Mouse (Mus musculus): ENCODE measurements around the gene Kif18b.

DNA sequence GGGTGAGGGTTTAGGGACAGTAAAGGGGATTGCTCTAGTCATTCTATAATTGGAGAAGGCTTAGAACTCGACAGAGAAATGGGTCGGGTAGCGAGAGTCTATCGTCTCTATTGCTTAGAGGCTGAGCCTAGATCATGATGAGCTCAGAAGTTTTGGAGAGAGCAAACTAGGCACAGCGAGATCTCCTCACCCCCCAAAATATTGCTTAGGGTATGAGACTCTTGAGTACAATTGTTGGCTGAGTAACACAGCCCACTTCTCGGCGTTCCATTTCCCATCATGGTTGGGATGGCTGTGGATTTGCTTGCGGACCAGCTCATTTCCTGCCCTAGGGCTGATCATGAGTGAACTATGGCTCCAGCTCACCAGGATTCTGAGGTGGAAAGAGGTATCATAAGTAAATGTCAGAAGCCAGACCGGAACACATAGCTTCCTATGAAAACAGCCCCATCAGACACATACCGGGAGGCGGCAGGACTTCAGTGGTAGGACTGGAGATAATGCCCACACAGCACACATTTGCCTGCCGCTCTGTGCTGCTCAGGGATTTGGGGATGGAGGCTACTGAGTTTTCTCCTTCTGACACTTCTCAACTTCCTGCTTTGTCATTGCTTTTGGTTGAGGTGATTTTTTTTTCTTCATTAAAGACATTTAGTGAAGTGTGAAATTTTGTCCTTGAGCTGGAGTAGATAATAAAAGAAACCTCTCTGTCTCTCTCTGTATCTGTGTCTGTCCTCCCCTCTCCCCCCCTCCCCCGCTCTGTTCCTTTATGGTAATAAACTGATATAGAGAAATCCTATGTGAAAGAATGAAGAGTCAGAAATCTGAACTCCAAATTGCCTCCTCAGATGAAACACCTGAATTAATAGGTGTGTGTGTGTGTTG, 43.4 kb downstream of the Kif18b start:
- TF ChIP-seq CTCF (IDR thresholded peaks at IDR 0.05; ENCODE audit: borderline replicate concordance, control insufficient read depth, extremely low read depth, insufficient read depth, low read length, poor library complexity): no peak
- no peak for TF ChIP-seq POLR2A (IDR thresholded peaks at IDR 0.05; ENCODE audit: control insufficient read depth, extremely low read depth, insufficient read depth, low read length, poor library complexity)
